Mouse (Mus musculus): ENCODE data around the gene 1700029H14Rik. TPM values are rescaled to one million over a fixed set of nuclear protein-coding genes. Genes with fewer than 3 reads are reported as not detected.

Gene 1700029H14Rik
- polyA plus RNA-seq, 1 experiment from 2014 or later, result not detected

- Histone ChIP-seq H3K27me3 (replicated peaks) (no peaks in the 10 kb centered on the region), H3K9ac (no peak overlapping the region), H3K9me3 (no peaks in the 10 kb centered on the region), H3K27ac (no peak overlapping the region), H3K36me3 (no peaks in the 10 kb centered on the region), H3K4me2 (replicated peaks) (no peak overlapping the region), H3K4me3 (no peak overlapping the region), H3K4me1 (no peaks in the 10 kb centered on the region)
- 93% methylated on average over 6 of the region's 6 CpGs for WGBS
- ATAC-seq (ENCODE audit: low FRiP score, low read depth), result no peak
These were observed 44.9 kb downstream of the 1700029H14Rik start for GRCm38 (mm10) chr8:13517284-13517781.

- H3K4me1 ChIP-seq, result no peaks in the 10 kb centered on the region
- no peak overlapping the region for H3K9ac ChIP-seq
- no peak for ATAC-seq (ENCODE audit: low FRiP score, low read depth)
- H3K27me3 ChIP-seq (replicated peaks), result no peaks in the 10 kb centered on the region
- no peaks in the 10 kb centered on the region for H3K36me3 ChIP-seq
- no peak overlapping the region for H3K27ac ChIP-seq
- H3K4me2 ChIP-seq (replicated peaks), result no peak overlapping the region
- H3K4me3 ChIP-seq, result no peak overlapping the region
- no peaks in the 10 kb centered on the region for H3K9me3 ChIP-seq
- 89% methylated on average over 5 of the region's 5 CpGs for WGBS
These were observed 45.5 kb downstream of the 1700029H14Rik start for GRCm38 (mm10) chr8:13516728-13517127.

- H3K4me1 ChIP-seq, result no peaks in the 10 kb centered on the region
- 77% methylated on average over 7 of the region's 7 CpGs for WGBS
- H3K9ac ChIP-seq, result no peak overlapping the region
- no peak overlapping the region for H3K4me3 ChIP-seq
- no peaks in the 10 kb centered on the region for H3K27me3 ChIP-seq (replicated peaks)
- no peak overlapping the region for H3K27ac ChIP-seq
- H3K9me3 ChIP-seq, result no peaks in the 10 kb centered on the region
- no peak overlapping the region for H3K4me2 ChIP-seq (replicated peaks)
- ATAC-seq (ENCODE audit: low FRiP score, low read depth), result no peak
- no peaks in the 10 kb centered on the region for H3K36me3 ChIP-seq
These were observed 46.2 kb downstream of the 1700029H14Rik start for GRCm38 (mm10) chr8:13516011-13516442.

- 79% methylated on average over 5 of the region's 5 CpGs for WGBS
- H3K27me3 ChIP-seq (replicated peaks), result no peaks in the 10 kb centered on the region
- no peaks in the 10 kb centered on the region for H3K9me3 ChIP-seq
- no peak overlapping the region for H3K4me2 ChIP-seq (replicated peaks)
- no peaks in the 10 kb centered on the region for H3K36me3 ChIP-seq
- H3K9ac ChIP-seq, result no peak overlapping the region
- ATAC-seq (ENCODE audit: low FRiP score, low read depth), result no peak
- no peak overlapping the region for H3K4me3 ChIP-seq
- H3K27ac ChIP-seq, result no peak overlapping the region
- H3K4me1 ChIP-seq, result no peaks in the 10 kb centered on the region
These were observed 48.5 kb downstream of the 1700029H14Rik start for GRCm38 (mm10) chr8:13513556-13514370.

GRCm38 (mm10) chr8:13512677-13513076 lies 49.6 kb downstream of the 1700029H14Rik start:
- H3K4me1 ChIP-seq, result no peaks in the 10 kb centered on the region
- WGBS, result 79% methylated on average over 6 of the region's 6 CpGs

GRCm38 (mm10) chr8:13512016-13512415 lies 50.2 kb downstream of the 1700029H14Rik start:
- ATAC-seq (ENCODE audit: low FRiP score, low read depth), result no peak
- Histone ChIP-seq H3K9me3 (no peaks in the 10 kb centered on the region), H3K4me1 (no peaks in the 10 kb centered on the region), H3K4me2 (replicated peaks) (no peak overlapping the region), H3K9ac (no peak overlapping the region), H3K27ac (no peak overlapping the region), H3K27me3 (replicated peaks) (no peaks in the 10 kb centered on the region), H3K36me3 (no peaks in the 10 kb centered on the region), H3K4me3 (no peak overlapping the region)
- 69% methylated on average over 5 of the region's 5 CpGs for whole genome bisulfite sequencing

More at GRCm38 (mm10) chr8:13512677-13513076, 49.6 kb downstream of the 1700029H14Rik start:
- Histone ChIP-seq H3K27me3 (replicated peaks) (no peaks in the 10 kb centered on the region), H3K9me3 (no peaks in the 10 kb centered on the region), H3K9ac (no peak overlapping the region), H3K4me2 (replicated peaks) (no peak overlapping the region), H3K36me3 (no peaks in the 10 kb centered on the region), H3K27ac (no peak overlapping the region), H3K4me3 (no peak overlapping the region)
- ATAC-seq (ENCODE audit: low FRiP score, low read depth), result no peak

- H3K9me3 ChIP-seq, result no peaks in the 10 kb centered on the region
- ATAC-seq (ENCODE audit: low FRiP score, low read depth), result no peak
- H3K4me3 ChIP-seq, result no peak overlapping the region
- 86% methylated on average over 3 of the region's 3 CpGs for WGBS
- H3K36me3 ChIP-seq, result no peaks in the 10 kb centered on the region
- H3K4me2 ChIP-seq (replicated peaks), result no peak overlapping the region
- H3K4me1 ChIP-seq, result no peaks in the 10 kb centered on the region
- H3K9ac ChIP-seq, result no peak overlapping the region
- no peaks in the 10 kb centered on the region for H3K27me3 ChIP-seq (replicated peaks)
- H3K27ac ChIP-seq, result no peak overlapping the region
These were observed 54.9 kb downstream of the 1700029H14Rik start for GRCm38 (mm10) chr8:13507284-13507937.

GRCm38 (mm10) chr8:13506849-13507248 lies 55.4 kb downstream of the 1700029H14Rik start:
- Histone ChIP-seq H3K9ac (no peak overlapping the region), H3K27ac (no peak overlapping the region), H3K4me3 (no peak overlapping the region), H3K4me1 (no peaks in the 10 kb centered on the region), H3K36me3 (no peaks in the 10 kb centered on the region), H3K9me3 (no peaks in the 10 kb centered on the region), H3K4me2 (replicated peaks) (no peak overlapping the region), H3K27me3 (replicated peaks) (no peaks in the 10 kb centered on the region)
- WGBS, result 61% methylated on average over 4 of the region's 4 CpGs
- no peak for ATAC-seq (ENCODE audit: low FRiP score, low read depth)

GRCm38 (mm10) chr8:13504894-13505674 lies 57.2 kb downstream of the 1700029H14Rik start:
- Histone ChIP-seq H3K4me3 (no peak overlapping the region), H3K36me3 (no peaks in the 10 kb centered on the region)
- no peak for ATAC-seq (ENCODE audit: low FRiP score, low read depth)

GRCm38 (mm10) chr8:13503936-13504606 lies 58.2 kb downstream of the 1700029H14Rik start:
- Histone ChIP-seq H3K4me3 (no peak overlapping the region), H3K27ac (no peak overlapping the region), H3K9me3 (no peaks in the 10 kb centered on the region), H3K36me3 (no peaks in the 10 kb centered on the region), H3K27me3 (replicated peaks) (no peaks in the 10 kb centered on the region), H3K4me1 (no peaks in the 10 kb centered on the region), H3K9ac (no peak overlapping the region), H3K4me2 (replicated peaks) (no peak overlapping the region)
- 90% methylated on average over 8 of the region's 8 CpGs for WGBS
- no peak for ATAC-seq (ENCODE audit: low FRiP score, low read depth)

More at GRCm38 (mm10) chr8:13504894-13505674, 57.2 kb downstream of the 1700029H14Rik start:
- no peak overlapping the region for H3K4me2 ChIP-seq (replicated peaks)
- no peak overlapping the region for H3K9ac ChIP-seq
- no peaks in the 10 kb centered on the region for H3K9me3 ChIP-seq
- H3K4me1 ChIP-seq, result no peaks in the 10 kb centered on the region
- no peak overlapping the region for H3K27ac ChIP-seq
- no peaks in the 10 kb centered on the region for H3K27me3 ChIP-seq (replicated peaks)

- 82% methylated on average over 3 of the region's 3 CpGs for WGBS
- Histone ChIP-seq H3K36me3 (no peaks in the 10 kb centered on the region), H3K27me3 (replicated peaks) (no peaks in the 10 kb centered on the region), H3K9ac (no peak overlapping the region), H3K9me3 (no peaks in the 10 kb centered on the region), H3K27ac (no peak overlapping the region), H3K4me3 (no peak overlapping the region), H3K4me2 (replicated peaks) (no peak overlapping the region), H3K4me1 (no peaks in the 10 kb centered on the region)
- ATAC-seq (ENCODE audit: low FRiP score, low read depth), result no peak
These were observed 61.0 kb downstream of the 1700029H14Rik start for GRCm38 (mm10) chr8:13501221-13501620.

All from neural tube, embryonic 12.5 days (tissue).